Mouse (Mus musculus): ENCODE measurements around the gene Aire.

The Aire gene

DNA sequence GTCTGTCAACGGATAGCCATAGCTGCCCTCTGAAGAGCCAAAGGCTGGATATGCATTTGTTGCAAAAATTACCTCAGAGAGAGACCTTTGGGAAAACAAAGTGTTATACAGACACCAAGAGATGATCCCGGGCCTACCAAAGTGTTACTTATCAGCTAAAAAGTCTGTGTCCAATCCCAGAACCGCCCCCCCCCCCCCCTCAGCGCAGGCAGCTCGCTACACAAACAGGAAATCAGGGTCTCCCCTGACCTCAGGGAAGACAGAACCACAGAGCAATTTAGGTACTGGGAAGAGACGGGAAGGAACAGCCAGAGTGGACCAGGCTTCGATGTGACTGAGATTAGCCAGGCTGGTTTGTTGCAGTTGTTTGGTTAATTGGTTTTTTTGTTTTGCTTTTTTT is 36.2 kb downstream of the Aire start:
- DNase-seq = no peak

DNA sequence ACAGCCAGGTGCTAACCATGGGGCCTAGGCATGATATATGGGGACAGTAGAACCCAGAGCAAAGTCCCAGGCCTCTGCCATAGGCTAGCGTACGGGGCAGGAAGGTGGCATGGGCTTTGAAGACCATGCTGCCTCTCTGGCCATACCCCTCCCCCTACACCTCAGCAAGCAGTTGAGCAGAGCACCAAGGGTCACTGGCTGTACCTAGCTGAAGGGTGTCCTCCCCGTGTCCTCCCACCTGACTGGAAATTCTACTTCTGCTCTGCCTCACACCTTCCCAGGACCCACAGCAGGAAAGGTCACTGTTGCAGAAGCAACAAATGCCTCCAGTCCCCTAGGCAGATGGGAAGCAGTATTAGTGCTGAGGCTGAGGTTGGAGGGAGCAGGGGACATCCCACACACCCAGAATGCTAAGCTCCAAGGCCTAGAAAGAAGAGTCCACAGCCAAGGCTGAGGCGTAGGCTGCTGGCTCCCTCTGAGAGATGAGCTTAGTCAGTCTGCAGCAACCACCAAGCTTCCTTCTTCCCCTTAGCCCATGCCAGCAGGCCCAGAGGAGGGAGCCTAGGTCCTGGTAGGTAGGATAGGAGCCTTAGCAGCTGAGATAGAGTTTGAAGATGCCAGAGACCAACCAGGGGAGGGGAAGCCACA is 37.5 kb downstream of the Aire start:
- DNase-seq = no peak

DNA sequence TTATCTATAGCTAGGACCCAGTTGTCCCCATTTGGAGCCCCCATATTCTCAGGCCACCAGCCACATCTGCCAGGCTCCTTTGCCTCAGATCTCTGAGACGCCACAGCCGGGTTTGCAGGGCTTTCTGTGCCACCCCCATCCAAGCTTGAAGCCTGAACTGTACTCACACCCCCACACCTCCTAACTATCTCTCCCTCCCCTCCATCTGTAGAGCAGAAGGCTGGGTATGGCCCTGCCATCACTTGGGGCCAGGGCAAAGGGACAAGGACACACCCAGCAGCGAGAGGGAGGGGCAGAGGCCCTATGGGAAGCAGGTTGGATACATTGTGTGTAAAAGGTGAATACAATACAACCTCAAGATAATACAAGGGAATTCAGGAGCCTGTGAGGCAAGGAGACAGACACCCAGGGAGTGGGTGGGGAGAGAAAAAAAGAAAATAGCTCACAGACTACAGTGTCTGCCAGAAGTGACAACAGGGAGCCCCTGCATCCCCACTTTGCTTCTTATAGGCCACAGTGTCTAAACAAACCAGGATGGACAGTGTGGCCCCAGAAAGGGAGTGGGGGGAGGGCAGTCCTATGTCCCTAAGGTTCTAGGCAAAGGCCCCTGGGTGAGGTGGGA is 38.8 kb downstream of the Aire start:
- DNase-seq = peak in 1 of 2 experiments; percentile 18

DNA sequence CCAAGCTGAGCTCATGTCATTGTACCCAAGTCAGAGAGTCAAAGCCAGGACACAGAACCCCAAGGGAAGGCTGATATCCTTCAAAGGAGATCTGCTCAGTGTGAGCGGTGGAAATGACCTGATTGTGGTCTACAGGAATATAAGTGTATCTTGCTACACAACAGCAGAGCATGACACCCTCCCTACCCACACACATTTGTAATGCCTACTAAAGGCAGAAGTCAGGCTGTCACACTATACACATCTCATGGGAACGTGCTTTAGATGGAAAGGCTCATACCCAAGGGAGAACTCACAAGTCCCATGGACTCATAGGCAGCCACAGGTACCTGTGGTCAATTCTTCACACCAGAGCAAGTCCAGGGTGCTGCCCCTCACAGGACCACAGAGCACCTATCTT is 41.1 kb downstream of the Aire start:
- no peak for DNase-seq

DNA sequence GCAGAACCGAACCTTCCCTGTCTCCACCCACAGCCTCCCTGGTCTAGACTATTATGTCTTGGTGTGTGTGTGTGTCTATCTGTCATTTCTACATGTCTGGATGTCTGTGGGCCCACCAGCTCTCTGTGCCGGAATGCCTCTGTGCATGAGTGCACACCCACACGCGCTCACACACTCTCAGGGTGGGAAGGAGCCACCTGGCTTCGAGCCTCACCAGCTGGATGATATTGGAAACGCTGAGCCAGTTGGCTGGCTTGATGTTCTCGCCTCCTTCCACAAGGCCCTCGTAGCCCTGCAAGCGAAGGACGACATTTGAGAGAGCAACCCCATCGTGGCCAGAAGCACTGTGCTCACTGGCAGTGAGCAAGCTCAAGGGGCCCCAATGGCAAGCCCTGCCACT is 41.6 kb downstream of the Aire start:
- peak in 1 of 2 experiments; percentile 60 for DNase-seq

DNA sequence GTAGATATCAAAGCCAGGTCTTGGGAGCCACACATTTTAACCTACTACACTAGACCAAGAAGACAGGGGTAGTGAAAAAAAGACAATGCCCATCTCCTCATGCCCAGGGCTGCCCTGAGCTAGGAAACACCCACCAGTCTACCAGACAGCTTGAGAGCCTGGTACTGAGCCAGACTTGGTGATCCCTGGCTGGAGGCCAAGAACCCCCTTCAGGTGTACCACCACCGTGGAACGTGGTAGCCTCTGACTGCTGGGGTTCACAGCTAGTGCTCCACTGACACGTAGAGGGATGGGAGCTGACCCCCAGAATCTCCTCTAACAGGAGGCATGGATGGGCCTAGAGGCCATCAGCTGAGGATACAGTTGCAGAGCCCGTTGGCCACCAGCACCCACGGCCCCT is 43.2 kb downstream of the Aire start:
- DNase-seq = no peak

DNA sequence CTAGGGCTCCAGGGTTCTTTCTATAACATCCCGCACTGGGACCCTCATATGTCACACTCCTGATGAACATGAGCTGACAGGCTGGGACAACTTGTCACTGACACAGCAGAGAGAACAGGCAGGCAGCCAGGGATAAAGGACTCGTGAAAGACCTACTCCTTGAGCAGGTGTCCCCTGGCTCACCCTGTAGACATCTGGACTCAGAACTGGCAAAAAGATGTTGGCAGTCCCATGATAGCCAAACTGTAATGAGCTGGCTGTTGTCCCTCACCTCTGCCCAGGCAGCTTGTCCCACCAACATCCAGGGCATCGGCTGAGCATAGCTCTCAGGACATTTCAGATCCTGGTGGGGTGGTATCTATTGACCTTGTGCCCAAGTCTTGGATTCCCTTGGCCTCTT is 47.8 kb downstream of the Aire start:
- DNase-seq = no peak

DNA sequence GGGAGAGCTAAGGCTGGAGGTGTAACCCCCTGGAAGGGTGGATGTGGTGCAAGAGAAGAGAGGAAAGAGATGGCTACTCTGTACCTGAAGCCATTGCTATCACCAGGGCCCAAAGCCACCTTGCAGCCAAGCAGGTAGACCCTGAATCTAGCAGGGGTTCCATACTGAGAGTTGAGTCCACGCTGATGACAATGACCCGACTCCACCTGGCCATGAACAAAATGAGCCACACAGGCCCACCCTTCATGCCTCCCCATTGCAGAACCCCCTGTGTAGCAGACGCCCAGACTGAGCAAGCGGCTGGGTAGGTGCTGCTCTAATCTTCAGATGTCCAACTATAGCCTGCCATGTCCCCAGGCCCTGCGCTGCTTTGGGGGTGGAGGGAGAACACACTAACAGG is 57.6 kb downstream of the Aire start:
- DNase-seq = no peak

DNA sequence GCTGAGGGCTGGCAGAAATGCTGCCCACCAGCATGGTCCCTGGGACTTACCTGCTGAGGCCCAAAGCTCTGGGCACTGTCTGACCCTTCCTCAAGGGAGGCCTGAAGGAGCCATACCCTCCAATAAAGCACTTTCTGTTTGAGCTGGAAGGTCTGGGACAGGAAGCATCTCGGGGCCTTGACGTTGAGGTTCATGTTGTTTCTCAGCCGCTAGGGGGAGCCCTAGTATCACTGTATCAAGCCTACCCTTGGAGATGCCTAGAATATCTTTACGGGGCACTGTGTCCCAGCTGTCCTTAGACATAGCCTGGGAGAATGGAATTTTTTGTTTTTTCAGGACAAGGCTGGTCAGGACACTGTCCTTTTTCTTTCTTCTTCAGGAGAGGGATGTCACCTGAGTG is 58.8 kb downstream of the Aire start:
- peak; percentile 48 to 81 for DNase-seq

All from lung, postnatal 4 days (tissue).